Mouse (Mus musculus) stomach, postnatal 0 days (tissue): Measurements from ENCODE around the gene Treml4.

Experiments used
- CTCF ChIP-seq: IDR thresholded peaks from 2 replicates; pipeline ENCODE4 v1.5.1; 2016; ENCODE audit warnings: antibody characterized with exemption, low read depth, mild to moderate bottlenecking, moderate library complexity
- EP300 ChIP-seq: optimal IDR thresholded peaks from 2 replicates; pipeline ENCODE3; 2016; ENCODE audit warnings: antibody characterized with exemption

DNA sequence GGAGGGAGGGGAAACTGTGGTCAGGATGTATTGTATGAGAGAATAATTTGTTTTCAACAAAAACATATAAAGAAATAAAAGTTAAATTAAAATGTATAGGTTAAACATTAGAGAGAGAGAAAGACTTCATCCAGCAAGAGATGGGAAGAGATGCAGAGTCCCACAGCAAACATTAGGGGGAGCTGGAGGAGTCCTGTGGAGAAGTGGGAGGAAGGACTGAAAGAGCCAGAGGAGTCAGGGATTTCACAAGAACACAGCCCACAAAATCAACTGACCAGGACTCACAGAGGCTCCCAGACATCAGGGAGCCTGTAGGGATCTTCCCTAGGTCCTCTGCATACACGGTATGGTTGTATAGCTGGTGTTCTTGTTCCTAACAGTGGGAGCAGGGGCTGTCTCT lies 22.7 kb downstream of the Treml4 start:
- TF ChIP-seq CTCF (peak; percentile 30; the same call in 1 of the 2 replicates), EP300 (no peak)
